Mouse (Mus musculus) hindbrain, embryonic 13.5 days (tissue): ENCODE data around the gene Eprs. TPM values are rescaled to one million over a fixed set of nuclear protein-coding genes. Genes with fewer than 3 reads are reported as not detected.
A peak's percentile ranks its signal among the peaks of the same experiment; 100 is the strongest.
"Not testable (repeated sequence)": the region's sequence is repeated elsewhere in the genome, so short reads cannot be mapped to it uniquely, and the experiment has no call there.

Source experiments
- ATAC-seq: fragments of 200-750 bp; cut with Nextera tagmentation; 2 replicates; pipeline ENCODE4 v1.8.0; 2017; ENCODE audit warnings: moderate TSS enrichment; ENCODE audit not compliant: low FRiP score
- H3K27ac ChIP-seq: fragments of 300-500 bp; sonication (generic); 2 replicates; pipeline ENCODE4 v1.5.1; 2015; ENCODE audit warnings: inconsistent platforms, mild to moderate bottlenecking, moderate library complexity
- H3K27me3 ChIP-seq: fragments of 300-500 bp; sonication (generic); 2 replicates; pipeline ENCODE4 v1.6.1; 2015; ENCODE audit warnings: mild to moderate bottlenecking, inconsistent platforms
- H3K36me3 ChIP-seq: fragments of 300-500 bp; sonication (generic); 2 replicates; pipeline ENCODE4 v1.6.1; 2015; ENCODE audit warnings: mild to moderate bottlenecking, inconsistent platforms
- H3K4me1 ChIP-seq: fragments of 300-500 bp; sonication (generic); replicated peaks from 2 replicates; pipeline ENCODE4 v1.6.1; 2015; ENCODE audit warnings: inconsistent platforms
- H3K4me2 ChIP-seq: fragments of 300-500 bp; sonication (generic); 2 replicates; pipeline ENCODE4 v1.6.1; 2015; ENCODE audit warnings: inconsistent platforms, mild to moderate bottlenecking, moderate library complexity
- H3K4me3 ChIP-seq: fragments of 300-500 bp; sonication (generic); 2 replicates; pipeline ENCODE4 v1.5.1; 2015; ENCODE audit warnings: mild to moderate bottlenecking, inconsistent platforms
- H3K9ac ChIP-seq: fragments of 300-500 bp; sonication (generic); 2 replicates; pipeline ENCODE4 v1.6.1; 2015; ENCODE audit warnings: mild to moderate bottlenecking, inconsistent platforms
- H3K9me3 ChIP-seq: fragments of 300-500 bp; sonication (generic); 2 replicates; pipeline ENCODE4 v1.6.1; 2016; ENCODE audit warnings: inconsistent platforms
- WGBS: fragments of 180-500 bp; shearing (Covaris S2); methylation state at CpG from one replicate; pipeline ENCODE4 v1.1.7; 2015; 5-methylcytosine and 5-hydroxymethylcytosine counted together
- polyA plus RNA-seq: library from polyadenylated mRNA; unstranded; fragments of >200 nt; fragmentation: Nextera tagmentation; extraction: Ambion mirVana; gene quantifications from 2 replicates; pipeline ENCODE4 v1.2.1, GENCODE M21; 2015

Gene Eprs
- 146 and 155 TPM in 2 replicates for polyA plus RNA-seq

- peak; percentile 98 for ATAC-seq
- H3K9ac ChIP-seq: peak within 1 kb of the TSS; percentile 90
- no peaks in the 10 kb centered on the region for H3K27me3 ChIP-seq
- H3K36me3 ChIP-seq: peaks cover 6% of the 10 kb centered on the region
- H3K4me3 ChIP-seq: peak within 1 kb of the TSS; percentile 84
- peak within 1 kb of the TSS; percentile 72 for H3K4me2 ChIP-seq
- peaks cover 32% of the 10 kb centered on the region for H3K4me1 ChIP-seq
- no peaks in the 10 kb centered on the region for H3K9me3 ChIP-seq
- peak within 1 kb of the TSS; percentile 96 for H3K27ac ChIP-seq
- WGBS: under 1% methylated on average over 91 of the region's 92 CpGs
Observed at GRCm38 (mm10) chr1:185362677-185363520, at the start of gene Eprs. Eprs (plus strand) TSS chr1:185363044.

GRCm38 (mm10) chr1:185314546-185314945 is 48.3 kb upstream of the Eprs start:
- no peak overlapping the region for H3K9ac ChIP-seq
- H3K4me3 ChIP-seq: no peak overlapping the region
- peaks cover 61% of the 10 kb centered on the region for H3K36me3 ChIP-seq
- no peak overlapping the region for H3K4me2 ChIP-seq
- no peaks in the 10 kb centered on the region for H3K4me1 ChIP-seq
- no peak for ATAC-seq
- H3K9me3 ChIP-seq: no peaks in the 10 kb centered on the region
- no peak overlapping the region for H3K27ac ChIP-seq
- no peaks in the 10 kb centered on the region for H3K27me3 ChIP-seq
- WGBS: 93% methylated on average over 4 of the region's 4 CpGs

GRCm38 (mm10) chr1:185315846-185316568 is 46.8 kb upstream of the Eprs start:
- H3K4me3 ChIP-seq: no peak overlapping the region
- H3K4me1 ChIP-seq: no peaks in the 10 kb centered on the region
- no peaks in the 10 kb centered on the region for H3K9me3 ChIP-seq
- H3K4me2 ChIP-seq: no peak overlapping the region
- H3K36me3 ChIP-seq: peaks cover 73% of the 10 kb centered on the region
- H3K27ac ChIP-seq: no peak overlapping the region
- 86% methylated on average over 16 of the region's 16 CpGs for WGBS
- no peak for ATAC-seq
- no peaks in the 10 kb centered on the region for H3K27me3 ChIP-seq
- no peak overlapping the region for H3K9ac ChIP-seq

- WGBS: 74% methylated on average over 3 of the region's 3 CpGs
- H3K9ac ChIP-seq: 0 out of 2 replicates have a peak overlapping the region, but pooled peaks have one; percentile 93
Observed at GRCm38 (mm10) chr1:185327754-185328345, 35.0 kb upstream of the Eprs start.

GRCm38 (mm10) chr1:185328721-185329610 is 33.9 kb upstream of the Eprs start, which contains the start of gene Iars2:
Iars2 (minus strand) TSS chr1:185329396.
- Histone ChIP-seq H3K9ac (peak within 1 kb of the TSS; percentile 93), H3K4me2 (peak within 1 kb of the TSS; percentile 78), H3K4me1 (peaks cover 33% of the 10 kb centered on the region), H3K9me3 (no peaks in the 10 kb centered on the region), H3K36me3 (peaks cover 28% of the 10 kb centered on the region), H3K4me3 (peak within 1 kb of the TSS; percentile 82), H3K27ac (peak within 1 kb of the TSS; percentile 94), H3K27me3 (no peaks in the 10 kb centered on the region)
- under 1% methylated on average over 76 of the region's 76 CpGs for WGBS
- peak; percentile 92 for ATAC-seq

More at GRCm38 (mm10) chr1:185327754-185328345, 35.0 kb upstream of the Eprs start:
- Histone ChIP-seq H3K4me2 (peak overlapping the region; percentile 78), H3K36me3 (peaks cover 39% of the 10 kb centered on the region), H3K4me1 (peaks cover 22% of the 10 kb centered on the region), H3K4me3 (peak overlapping the region; percentile 82)
- not testable (repeated sequence) for ATAC-seq, H3K27me3 ChIP-seq, H3K27ac ChIP-seq, H3K9me3 ChIP-seq

GRCm38 (mm10) chr1:185329851-185330250 is 33.0 kb upstream of the Eprs start:
- 92% methylated on average over 8 of the region's 8 CpGs for WGBS
- Histone ChIP-seq H3K4me3 (peak overlapping the region; percentile 82; the same call in 1 of the 2 replicates), H3K4me1 (peaks cover 40% of the 10 kb centered on the region), H3K4me2 (peak overlapping the region; percentile 78), H3K36me3 (peaks cover 20% of the 10 kb centered on the region), H3K27ac (0 out of 2 replicates have a peak overlapping the region, but pooled peaks have one; percentile 94), H3K9me3 (no peaks in the 10 kb centered on the region), H3K9ac (no peak overlapping the region), H3K27me3 (no peaks in the 10 kb centered on the region)
- no peak for ATAC-seq

- Histone ChIP-seq H3K27ac (peak overlapping the region; percentile 87), H3K9me3 (no peaks in the 10 kb centered on the region), H3K36me3 (peaks cover 8% of the 10 kb centered on the region), H3K9ac (no peak overlapping the region), H3K4me2 (peak overlapping the region; percentile 67), H3K4me1 (peaks cover 47% of the 10 kb centered on the region), H3K4me3 (peak overlapping the region; percentile 69), H3K27me3 (no peaks in the 10 kb centered on the region)
- WGBS: 59% methylated on average over 5 of the region's 5 CpGs
- no peak for ATAC-seq
Observed at GRCm38 (mm10) chr1:185331364-185331763, 31.5 kb upstream of the Eprs start.

- peak within 1 kb of the TSS; percentile 87 for H3K27ac ChIP-seq
- peak within 1 kb of the TSS; percentile 67 for H3K4me2 ChIP-seq
- H3K9me3 ChIP-seq: no peaks in the 10 kb centered on the region
- H3K4me3 ChIP-seq: peak within 1 kb of the TSS; percentile 69
- H3K4me1 ChIP-seq: peaks cover 47% of the 10 kb centered on the region
- peaks cover 2% of the 10 kb centered on the region; the same call in 1 of the 2 replicates for H3K36me3 ChIP-seq
- H3K27me3 ChIP-seq: no peaks in the 10 kb centered on the region
- ATAC-seq: peak; percentile 79
- H3K9ac ChIP-seq: peak within 1 kb of the TSS; percentile 81
- WGBS: under 1% methylated on average over 32 of the region's 32 CpGs
Observed at GRCm38 (mm10) chr1:185331983-185332430, 30.8 kb upstream of the Eprs start, which contains the start of gene Bpnt1. Bpnt1 (plus strand) TSS chr1:185332149.

GRCm38 (mm10) chr1:185333651-185334050 is 29.2 kb upstream of the Eprs start:
- 92% methylated on average over 5 of the region's 5 CpGs for WGBS
- no peaks in the 10 kb centered on the region for H3K27me3 ChIP-seq
- H3K27ac ChIP-seq: no peak overlapping the region
- H3K9ac ChIP-seq: peak overlapping the region; percentile 39; the same call in 1 of the 2 replicates
- no peak overlapping the region; the same call in 1 of the 2 replicates for H3K4me2 ChIP-seq
- no peak for ATAC-seq
- 0 out of 2 replicates have a peak, but pooled peaks cover 4% of the 10 kb centered on the region for H3K36me3 ChIP-seq
- H3K4me1 ChIP-seq: peaks cover 39% of the 10 kb centered on the region
- H3K9me3 ChIP-seq: no peaks in the 10 kb centered on the region
- no peak overlapping the region for H3K4me3 ChIP-seq

GRCm38 (mm10) chr1:185334136-185334535 is 28.7 kb upstream of the Eprs start:
- WGBS: 90% methylated on average over 4 of the region's 4 CpGs
- no peak overlapping the region for H3K4me2 ChIP-seq
- peaks cover 7% of the 10 kb centered on the region; the same call in 1 of the 2 replicates for H3K36me3 ChIP-seq
- H3K4me1 ChIP-seq: peaks cover 38% of the 10 kb centered on the region
- no peaks in the 10 kb centered on the region for H3K27me3 ChIP-seq
- no peaks in the 10 kb centered on the region for H3K9me3 ChIP-seq
- no peak overlapping the region for H3K27ac ChIP-seq
- no peak for ATAC-seq
- no peak overlapping the region for H3K4me3 ChIP-seq
- peak overlapping the region; percentile 39; the same call in 1 of the 2 replicates for H3K9ac ChIP-seq

GRCm38 (mm10) chr1:185335231-185335765 is 27.5 kb upstream of the Eprs start:
- Histone ChIP-seq H3K9ac (peak overlapping the region; percentile 13; the same call in 1 of the 2 replicates), H3K9me3 (no peaks in the 10 kb centered on the region), H3K4me2 (no peak overlapping the region), H3K27me3 (no peaks in the 10 kb centered on the region), H3K36me3 (peaks cover 16% of the 10 kb centered on the region), H3K4me3 (no peak overlapping the region), H3K27ac (no peak overlapping the region), H3K4me1 (peaks cover 31% of the 10 kb centered on the region)
- WGBS: 74% methylated on average over 6 of the region's 6 CpGs
- ATAC-seq: no peak
